ENCODE assay signal across 10 mouse cellular contexts in genomic region chr4:142909355-142909947, GRCm38 (mm10).
DNase-seq lines count a peak whose midpoint lies in the region; ATAC-seq and TF ChIP-seq lines count a peak whose summit lies in the region.
"Had no signal": no experiment of that assay in that cellular context is flagged by ENCODE, and none has a peak within 500 bp of the region (broad histone marks: within the 10 kb centered on the region; RNA-seq: fewer than 3 reads in every experiment).

No protein-coding gene starts in this region.

- H3K27ac ChIP-seq in lung, embryonic 14.5 days (ENCODE audit: low read depth) = no peak overlapping the region
- H3K27ac ChIP-seq in hindbrain, embryonic 10.5 days = peak overlapping the region; percentile 74
- peak overlapping the region; percentile 49 for H3K27ac ChIP-seq in midbrain, embryonic 10.5 days (replicated peaks)
- H3K27ac ChIP-seq in stomach, embryonic 16.5 days (ENCODE audit: low read length) = no peak overlapping the region
- H3K27ac ChIP-seq: macrophage had no signal

- no peak overlapping the region for H3K4me3 ChIP-seq in lung, embryonic 14.5 days (ENCODE audit: low read depth, low read length)
- peak overlapping the region; percentile 16; the same call in 1 of the 2 replicates for H3K4me3 ChIP-seq in hindbrain, embryonic 10.5 days
- 0 out of 2 replicates have a peak overlapping the region, but pooled peaks have one; percentile 14 for H3K4me3 ChIP-seq in midbrain, embryonic 10.5 days
- H3K4me3 ChIP-seq in stomach, embryonic 16.5 days (replicated peaks; ENCODE audit: low read length) = peak overlapping the region; percentile 3; the same call in 1 of the 2 replicates

- no peaks in the 10 kb centered on the region for H3K27me3 ChIP-seq in lung, embryonic 14.5 days (ENCODE audit: insufficient read depth, low read length)
- no peaks in the 10 kb centered on the region for H3K27me3 ChIP-seq in hindbrain, embryonic 10.5 days (ENCODE audit: insufficient read depth, poor library complexity, severe bottlenecking)
- H3K27me3 ChIP-seq in midbrain, embryonic 10.5 days (ENCODE audit: low read depth, poor library complexity, severe bottlenecking) = no peaks in the 10 kb centered on the region
- no peaks in the 10 kb centered on the region for H3K27me3 ChIP-seq in stomach, embryonic 16.5 days (ENCODE audit: control insufficient read depth, insufficient read depth, low read length)

- no peaks in the 10 kb centered on the region for H3K9me3 ChIP-seq in lung, embryonic 14.5 days (ENCODE audit: low read depth, low read length)
- H3K9me3 ChIP-seq in hindbrain, embryonic 10.5 days = no peaks in the 10 kb centered on the region
- no peaks in the 10 kb centered on the region for H3K9me3 ChIP-seq in midbrain, embryonic 10.5 days (replicated peaks)
- H3K9me3 ChIP-seq in stomach, embryonic 16.5 days (replicated peaks; ENCODE audit: control insufficient read depth, low read length) = no peaks in the 10 kb centered on the region

- H3K36me3 ChIP-seq in lung, embryonic 14.5 days (ENCODE audit: insufficient read depth) = no peaks in the 10 kb centered on the region
- H3K36me3 ChIP-seq in hindbrain, embryonic 10.5 days = no peaks in the 10 kb centered on the region
- no peaks in the 10 kb centered on the region for H3K36me3 ChIP-seq in midbrain, embryonic 10.5 days
- H3K36me3 ChIP-seq in stomach, embryonic 16.5 days (ENCODE audit: control insufficient read depth, insufficient read depth, low read length) = no peaks in the 10 kb centered on the region

- H3K4me1 ChIP-seq in lung, embryonic 14.5 days (ENCODE audit: insufficient read depth) = no peaks in the 10 kb centered on the region
- H3K4me1 ChIP-seq in hindbrain, embryonic 10.5 days (replicated peaks) = peaks cover 10% of the 10 kb centered on the region
- H3K4me1 ChIP-seq in midbrain, embryonic 10.5 days = peaks cover 9% of the 10 kb centered on the region
- no peaks in the 10 kb centered on the region for H3K4me1 ChIP-seq in stomach, embryonic 16.5 days (ENCODE audit: control insufficient read depth, insufficient read depth, low read length)

- intact Hi-C loops in left cerebral cortex, postnatal 4 days (cut with DNase I) = no loop called here

- peak; percentile 24 for DNase-seq in lung, embryonic 14.5 days
- no peak for DNase-seq in lung, adult 18-20 months
- peak; percentile 26 for DNase-seq in hindbrain, embryonic 10.5 days (ENCODE audit: low spot score)
- DNase-seq in midbrain, embryonic 10.5 days (ENCODE audit: low spot score) = peak; percentile 24
- no peak for DNase-seq in layer of hippocampus, adult 8-10 months (ENCODE audit: low spot score in 2 of 2)
- DNase-seq in adrenal gland, adult 18-20 months (ENCODE audit: low spot score in 2 of 2) = no peak
- no peak for DNase-seq in left cerebral cortex, postnatal 4 days

- no peak for ATAC-seq in lung, embryonic 14.5 days (ENCODE audit: insufficient read depth)
- no peak for ATAC-seq in stomach, embryonic 16.5 days (ENCODE audit: insufficient read depth, low FRiP score)
- ATAC-seq: inflammation-experienced regulatory T-cells, adult 6 months had no signal

- H3K4me2 ChIP-seq in lung, embryonic 14.5 days = peak overlapping the region; percentile 45
- H3K4me2 ChIP-seq in stomach, embryonic 16.5 days (ENCODE audit: low read depth, low read length) = peak overlapping the region; percentile 44

- WGBS in lung, embryonic 14.5 days = 39% methylated on average over 17 of the region's 17 CpGs
- WGBS in hindbrain, embryonic 10.5 days = 39% methylated on average over 17 of the region's 17 CpGs
- 50% methylated on average over 17 of the region's 17 CpGs for WGBS in midbrain, embryonic 10.5 days
- 30% methylated on average over 17 of the region's 17 CpGs for WGBS in stomach, embryonic 16.5 days

- TF ChIP-seq CTCF in lung, embryonic 14.5 days (IDR thresholded peaks at IDR 0.05; ENCODE audit: low read depth) = no peak

- no peak overlapping the region for H3K9ac ChIP-seq in lung, embryonic 14.5 days
- peak overlapping the region; percentile 8; the same call in 1 of the 2 replicates for H3K9ac ChIP-seq in stomach, embryonic 16.5 days (ENCODE audit: low read length)

Comparison
In these comparisons a context has a peak if more than half of its experiments do, and no peak if none do; other contexts are left out.
1. DNase-seq: peak in lung, embryonic 14.5 days (single experiment), hindbrain, embryonic 10.5 days (single experiment) and midbrain, embryonic 10.5 days (single experiment); none in lung, adult 18-20 months (0 of 2), layer of hippocampus, adult 8-10 months (0 of 2), adrenal gland, adult 18-20 months (0 of 2) and left cerebral cortex, postnatal 4 days (single experiment).
2. H3K27ac ChIP-seq: peak in hindbrain, embryonic 10.5 days (single experiment) and midbrain, embryonic 10.5 days (single experiment); none in lung, embryonic 14.5 days (single experiment) and stomach, embryonic 16.5 days (single experiment).